Mouse (Mus musculus) midbrain, embryonic 13.5 days (tissue): ENCODE measurements at regions not wholly inside any gene's neighbourhood (a gene's known extent, or its start where the extent isn't known, plus 50 kb on each side); places are given as distances from the start of the nearest gene placed in this dataset.

Experiments
- ATAC-seq: fragments of 200-750 bp; cut with Nextera tagmentation; 2 replicates; pipeline ENCODE4 v1.8.0; 2017; ENCODE audit warnings: mild to moderate bottlenecking, moderate TSS enrichment, moderate library complexity
- H3K27ac ChIP-seq: fragments of 300-500 bp; sonication (generic); 2 replicates; pipeline ENCODE4 v1.5.1; 2015; ENCODE audit warnings: inconsistent platforms, mild to moderate bottlenecking, moderate library complexity
- H3K27me3 ChIP-seq: fragments of 300-500 bp; sonication (generic); 2 replicates; pipeline ENCODE4 v1.6.1; 2015; ENCODE audit warnings: mild to moderate bottlenecking, inconsistent platforms
- H3K36me3 ChIP-seq: fragments of 300-500 bp; sonication (generic); 2 replicates; pipeline ENCODE4 v1.6.1; 2015; ENCODE audit warnings: mild to moderate bottlenecking, inconsistent platforms
- H3K4me1 ChIP-seq: fragments of 300-500 bp; sonication (generic); replicated peaks from 2 replicates; pipeline ENCODE4 v1.6.1; 2015; ENCODE audit warnings: inconsistent platforms
- H3K4me2 ChIP-seq: fragments of 300-500 bp; sonication (generic); replicated peaks from 2 replicates; pipeline ENCODE4 v1.6.1; 2015; ENCODE audit warnings: moderate library complexity, mild to moderate bottlenecking, inconsistent platforms
- H3K4me3 ChIP-seq: fragments of 300-500 bp; sonication (generic); replicated peaks from 2 replicates; pipeline ENCODE4 v1.5.1; 2015; ENCODE audit warnings: mild to moderate bottlenecking, inconsistent platforms
- H3K9ac ChIP-seq: fragments of 300-500 bp; sonication (generic); replicated peaks from 2 replicates; pipeline ENCODE4 v1.6.1; 2015; ENCODE audit warnings: mild to moderate bottlenecking, inconsistent platforms
- H3K9me3 ChIP-seq: fragments of 300-500 bp; sonication (generic); 2 replicates; pipeline ENCODE4 v1.6.1; 2016; ENCODE audit warnings: mild to moderate bottlenecking, inconsistent platforms
- WGBS: fragments of 180-500 bp; shearing (Covaris S2); methylation state at CpG from one replicate; pipeline ENCODE4 v1.1.7; 2015; 5-methylcytosine and 5-hydroxymethylcytosine counted together

GRCm38 (mm10) chr14:47826545-47826944 lies 178.3 kb downstream of the Ktn1 start:
- Histone ChIP-seq H3K4me3 (no peak overlapping the region), H3K4me1 (no peaks in the 10 kb centered on the region), H3K36me3 (no peaks in the 10 kb centered on the region), H3K27ac (no peak overlapping the region), H3K4me2 (no peak overlapping the region), H3K27me3 (no peaks in the 10 kb centered on the region), H3K9me3 (no peaks in the 10 kb centered on the region), H3K9ac (no peak overlapping the region)
- WGBS, result 65% methylated on average over 4 of the region's 4 CpGs
- ATAC-seq, result no peak

GRCm38 (mm10) chr14:47827623-47828022 lies 179.4 kb downstream of the Ktn1 start:
- Histone ChIP-seq H3K4me3 (no peak overlapping the region), H3K4me2 (no peak overlapping the region), H3K9ac (no peak overlapping the region), H3K27ac (no peak overlapping the region), H3K27me3 (no peaks in the 10 kb centered on the region), H3K4me1 (no peaks in the 10 kb centered on the region), H3K9me3 (no peaks in the 10 kb centered on the region), H3K36me3 (no peaks in the 10 kb centered on the region)
- 89% methylated on average over 2 of the region's 2 CpGs for WGBS
- no peak for ATAC-seq

- no peak overlapping the region for H3K9ac ChIP-seq
- H3K4me1 ChIP-seq, result no peaks in the 10 kb centered on the region
- no peaks in the 10 kb centered on the region for H3K9me3 ChIP-seq
- H3K36me3 ChIP-seq, result no peaks in the 10 kb centered on the region
- H3K27ac ChIP-seq, result no peak overlapping the region
- H3K4me3 ChIP-seq, result no peak overlapping the region
- 78% methylated on average over 10 of the region's 10 CpGs for WGBS
- H3K27me3 ChIP-seq, result no peaks in the 10 kb centered on the region
- H3K4me2 ChIP-seq, result no peak overlapping the region
- ATAC-seq, result no peak
Observed at GRCm38 (mm10) chr14:47833696-47834095, 185.4 kb downstream of the Ktn1 start.

GRCm38 (mm10) chr14:47835408-47835807 lies 187.2 kb downstream of the Ktn1 start:
- Histone ChIP-seq H3K9ac (no peak overlapping the region), H3K4me2 (no peak overlapping the region), H3K27ac (no peak overlapping the region), H3K4me1 (peaks cover 5% of the 10 kb centered on the region), H3K9me3 (no peaks in the 10 kb centered on the region), H3K4me3 (no peak overlapping the region), H3K27me3 (no peaks in the 10 kb centered on the region), H3K36me3 (no peaks in the 10 kb centered on the region)
- ATAC-seq, result no peak
- WGBS, result 66% methylated on average over 4 of the region's 4 CpGs

GRCm38 (mm10) chr14:47839493-47840215 lies 191.4 kb downstream of the Ktn1 start:
- H3K4me1 ChIP-seq, result peaks cover 5% of the 10 kb centered on the region
- 58% methylated on average over 6 of the region's 6 CpGs for WGBS
- H3K9ac ChIP-seq, result no peak overlapping the region
- no peaks in the 10 kb centered on the region for H3K27me3 ChIP-seq
- H3K27ac ChIP-seq, result no peak overlapping the region
- ATAC-seq, result no peak
- H3K4me2 ChIP-seq, result no peak overlapping the region
- no peak overlapping the region for H3K4me3 ChIP-seq
- no peaks in the 10 kb centered on the region for H3K9me3 ChIP-seq
- H3K36me3 ChIP-seq, result no peaks in the 10 kb centered on the region

DNA sequence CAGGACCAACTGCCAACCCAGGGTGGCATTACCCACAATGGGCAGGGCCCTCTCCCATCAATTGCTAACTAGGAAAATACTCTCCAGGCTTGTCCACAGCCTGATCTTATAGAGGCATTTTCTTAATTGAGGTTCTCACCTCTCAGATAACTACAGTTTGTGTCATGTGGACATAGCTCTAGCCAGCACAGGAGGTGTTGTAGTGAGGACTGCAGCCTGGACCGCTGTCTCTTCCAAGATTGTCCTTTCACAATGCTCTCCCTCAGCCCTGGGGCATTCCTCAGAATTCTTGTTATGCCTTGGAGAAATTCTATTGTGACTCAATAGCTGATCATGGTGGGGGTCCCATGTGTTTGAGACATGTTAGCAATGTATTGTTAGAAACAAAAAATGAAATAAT lies 196.1 kb downstream of the Ktn1 start:
- ATAC-seq, result no peak
- peaks cover 5% of the 10 kb centered on the region for H3K4me1 ChIP-seq
- WGBS, result 91% methylated on average over 1 of the region's 1 CpGs
- no peak overlapping the region for H3K4me2 ChIP-seq
- H3K4me3 ChIP-seq, result no peak overlapping the region
- H3K9me3 ChIP-seq, result no peaks in the 10 kb centered on the region
- no peaks in the 10 kb centered on the region for H3K27me3 ChIP-seq
- no peaks in the 10 kb centered on the region for H3K36me3 ChIP-seq
- H3K27ac ChIP-seq, result no peak overlapping the region
- H3K9ac ChIP-seq, result no peak overlapping the region

DNA sequence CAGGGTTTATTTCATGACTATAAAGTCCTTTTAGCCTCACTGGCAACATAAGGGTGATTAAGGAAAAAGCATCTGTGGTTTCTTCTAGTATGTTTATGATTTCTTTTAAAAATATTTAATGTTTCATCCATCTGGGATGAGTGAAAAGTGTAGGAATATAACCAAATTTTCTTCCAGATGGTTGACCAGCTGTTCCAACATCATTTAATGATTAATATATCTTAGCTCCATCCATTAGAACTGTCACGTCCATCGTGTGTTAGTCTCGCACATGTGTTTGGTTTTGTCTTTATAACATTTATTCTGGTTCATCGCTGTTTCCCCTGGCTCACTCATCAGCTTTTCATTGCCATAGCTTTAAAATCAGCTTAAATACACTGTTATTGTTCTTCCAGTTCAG lies 200.6 kb downstream of the Ktn1 start:
- no peaks in the 10 kb centered on the region for H3K4me1 ChIP-seq
- WGBS, result 85% methylated on average over 4 of the region's 4 CpGs
- H3K4me3 ChIP-seq, result no peak overlapping the region
- H3K4me2 ChIP-seq, result no peak overlapping the region
- no peaks in the 10 kb centered on the region for H3K9me3 ChIP-seq
- H3K27me3 ChIP-seq, result no peaks in the 10 kb centered on the region
- ATAC-seq, result no peak
- no peak overlapping the region for H3K9ac ChIP-seq
- no peaks in the 10 kb centered on the region for H3K36me3 ChIP-seq
- H3K27ac ChIP-seq, result no peak overlapping the region

- no peaks in the 10 kb centered on the region for H3K27me3 ChIP-seq
- no peaks in the 10 kb centered on the region for H3K9me3 ChIP-seq
- WGBS, result 56% methylated on average over 7 of the region's 7 CpGs
Observed at GRCm38 (mm10) chr14:47856280-47856765, 208.1 kb downstream of the Ktn1 start.

DNA sequence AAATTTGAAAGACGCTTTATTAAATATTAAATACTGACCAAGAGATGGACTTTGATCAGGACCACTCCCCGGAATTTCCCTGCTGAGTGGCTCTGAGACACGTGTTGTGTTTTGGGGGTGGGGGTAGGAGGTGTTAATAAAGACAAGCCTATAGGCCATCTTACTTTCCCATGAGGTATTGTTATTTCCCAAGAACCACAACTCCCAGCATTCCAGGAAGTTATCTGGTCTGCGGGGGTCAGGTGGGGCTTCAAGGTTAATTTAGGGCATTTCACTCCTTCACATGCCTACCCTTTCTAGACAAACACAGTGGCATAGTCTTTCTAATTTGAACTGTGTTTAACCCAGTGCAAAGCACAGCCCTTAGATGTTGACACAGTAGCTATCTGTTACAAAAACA lies 209.0 kb downstream of the Ktn1 start:
- Histone ChIP-seq H3K27me3 (no peaks in the 10 kb centered on the region), H3K4me1 (no peaks in the 10 kb centered on the region), H3K36me3 (no peaks in the 10 kb centered on the region), H3K27ac (no peak overlapping the region), H3K9ac (no peak overlapping the region), H3K4me2 (no peak overlapping the region), H3K9me3 (no peaks in the 10 kb centered on the region), H3K4me3 (no peak overlapping the region)
- ATAC-seq, result no peak
- 75% methylated on average over 4 of the region's 4 CpGs for WGBS

More at GRCm38 (mm10) chr14:47856280-47856765, 208.1 kb downstream of the Ktn1 start:
- Histone ChIP-seq H3K4me3 (no peak overlapping the region), H3K36me3 (no peaks in the 10 kb centered on the region), H3K9ac (no peak overlapping the region), H3K4me1 (no peaks in the 10 kb centered on the region), H3K27ac (no peak overlapping the region), H3K4me2 (no peak overlapping the region)
- ATAC-seq, result no peak

- H3K4me3 ChIP-seq, result no peak overlapping the region
- H3K9me3 ChIP-seq, result no peaks in the 10 kb centered on the region
- no peak overlapping the region for H3K27ac ChIP-seq
- H3K36me3 ChIP-seq, result no peaks in the 10 kb centered on the region
- H3K27me3 ChIP-seq, result no peaks in the 10 kb centered on the region
- H3K9ac ChIP-seq, result no peak overlapping the region
- 77% methylated on average over 16 of the region's 16 CpGs for WGBS
- no peaks in the 10 kb centered on the region for H3K4me1 ChIP-seq
- ATAC-seq, result no peak
- H3K4me2 ChIP-seq, result no peak overlapping the region
Observed at GRCm38 (mm10) chr14:47857731-47858556, 209.7 kb downstream of the Ktn1 start.

DNA sequence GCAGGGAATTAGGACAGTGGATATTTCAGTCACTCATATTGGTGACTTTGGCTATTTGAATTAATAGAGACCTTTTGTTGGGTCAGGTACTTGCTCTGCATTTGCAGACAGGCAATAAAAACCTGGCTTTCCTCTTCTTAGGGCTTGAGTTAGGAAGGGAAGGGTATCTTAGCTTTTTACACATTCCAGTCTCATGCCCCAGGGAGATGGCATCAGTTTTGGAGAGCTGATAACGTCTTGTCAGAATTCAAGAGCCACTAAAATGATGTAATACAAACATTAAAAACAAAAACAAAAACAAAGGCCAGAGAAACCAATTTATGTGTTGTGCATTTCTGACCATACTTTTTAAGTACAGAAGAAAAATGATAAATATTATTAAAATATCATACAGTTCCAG lies 214.3 kb downstream of the Ktn1 start:
- no peak for ATAC-seq
- WGBS, result 77% methylated on average over 1 of the region's 1 CpGs
- Histone ChIP-seq H3K9me3 (no peaks in the 10 kb centered on the region), H3K36me3 (no peaks in the 10 kb centered on the region), H3K4me2 (no peak overlapping the region), H3K4me1 (no peaks in the 10 kb centered on the region), H3K4me3 (no peak overlapping the region), H3K27ac (no peak overlapping the region), H3K9ac (no peak overlapping the region), H3K27me3 (no peaks in the 10 kb centered on the region)

DNA sequence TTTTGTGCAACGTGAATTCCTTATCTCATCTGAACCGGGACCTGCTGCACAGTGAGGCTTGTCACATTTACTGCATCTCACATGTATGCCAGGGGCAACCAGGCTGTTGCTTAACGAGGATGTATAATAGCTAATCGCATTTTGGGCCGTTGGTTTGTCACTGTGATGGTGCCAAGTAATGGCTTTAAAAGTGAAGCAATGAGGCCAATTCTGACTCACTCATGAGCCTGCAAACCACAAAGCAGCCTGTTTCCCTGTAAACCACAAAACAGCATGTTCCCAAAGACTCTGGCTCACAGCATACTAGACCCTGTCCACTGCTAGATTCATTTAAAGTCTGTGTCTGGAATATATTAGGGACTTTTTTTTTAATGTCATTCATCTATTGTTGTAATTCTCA lies 214.8 kb downstream of the Ktn1 start:
- H3K27me3 ChIP-seq, result no peaks in the 10 kb centered on the region
- H3K9me3 ChIP-seq, result no peaks in the 10 kb centered on the region
- H3K27ac ChIP-seq, result no peak overlapping the region
- H3K4me3 ChIP-seq, result no peak overlapping the region
- WGBS, result 68% methylated on average over 5 of the region's 5 CpGs
- H3K4me2 ChIP-seq, result no peak overlapping the region
- no peak overlapping the region for H3K9ac ChIP-seq
- H3K4me1 ChIP-seq, result no peaks in the 10 kb centered on the region
- ATAC-seq, result no peak
- H3K36me3 ChIP-seq, result no peaks in the 10 kb centered on the region
